Comparison of ENCODE assay signal across 14 mouse cellular contexts in genomic region chr2:3740256-3740655, GRCm38 (mm10).
DNase-seq lines count a peak whose midpoint lies in the region; ATAC-seq and TF ChIP-seq lines count a peak whose summit lies in the region.
"Had no signal": no experiment of that assay in that cellular context is flagged by ENCODE, and none has a peak within 500 bp of the region (broad histone marks: within the 10 kb centered on the region; RNA-seq: fewer than 3 reads in every experiment).

No protein-coding gene starts in this region.

- intact Hi-C loops in heart, postnatal 25 days (cut with DNase I), result no loop called here

- no peak overlapping the region for H3K4me2 ChIP-seq in lung, postnatal 0 days (replicated peaks; ENCODE audit: low read depth, low read length)

- no peak for TF ChIP-seq EP300 in lung, postnatal 0 days (IDR thresholded peaks at IDR 0.05)

- H3K27me3 ChIP-seq in lung, postnatal 0 days (replicated peaks; ENCODE audit: insufficient read depth, low read length), result no peaks in the 10 kb centered on the region
- H3K27me3 ChIP-seq: megakaryocyte, embryonic 14.5 days had no signal

- H3K9me3 ChIP-seq in lung, postnatal 0 days (ENCODE audit: low read length), result no peaks in the 10 kb centered on the region
- H3K9me3 ChIP-seq: heart, embryonic 10.5 days had no signal

- no peak for TF ChIP-seq CTCF in lung, postnatal 0 days (IDR thresholded peaks at IDR 0.05)

- H3K4me1 ChIP-seq in lung, postnatal 0 days (ENCODE audit: insufficient read depth, low read depth, low read length), result 0 out of 2 replicates have a peak, but pooled peaks cover 4% of the 10 kb centered on the region

- no peaks in the 10 kb centered on the region for H3K36me3 ChIP-seq in lung, postnatal 0 days (ENCODE audit: insufficient read depth, low read length)
- H3K36me3 ChIP-seq: heart, embryonic 10.5 days had no signal

- no peak overlapping the region for H3K27ac ChIP-seq in lung, postnatal 0 days (ENCODE audit: low read length)
- H3K27ac ChIP-seq: heart, embryonic 10.5 days had no signal

- ATAC-seq in lung, postnatal 0 days, result 0 out of 2 replicates have a peak, but pooled peaks have one; percentile 28
- peak; percentile 40 to 69; a peak in 3 of 4 replicates for ATAC-seq in hematopoietic stem cell, adult 5-6 weeks (replicated peaks in 1 of 2; ENCODE audit: insufficient read depth in 1 of 2, low FRiP score in 2 of 2, low TSS enrichment in 1 of 2, low read depth in 1 of 2, poor library complexity in 2 of 2, severe bottlenecking in 2 of 2)
- peak; percentile 27; the same call in 1 of the 2 replicates for ATAC-seq in neutrophil, adult 5-6 weeks (ENCODE audit: extremely low read depth, insufficient number of reproducible peaks, low FRiP score, poor library complexity, severe bottlenecking)

- DNase-seq in cerebellum, adult 9-11 months, result peak; percentile 57
- no peak for DNase-seq in cerebellum, adult 18-20 months
- DNase-seq in lung, postnatal 0 days (ENCODE audit: low spot score), result no peak
- no peak for DNase-seq in lung, postnatal 36 days
- no peak for DNase-seq in heart, postnatal 25 days (ENCODE audit: low spot score)
- no peak for DNase-seq in urinary bladder, adult 2 months (ENCODE audit: low spot score)
- DNase-seq: adrenal gland, postnatal 10 days; liver; lung, adult 2 months; thymus, postnatal 25 days had no signal

- H3K9ac ChIP-seq in lung, postnatal 0 days (replicated peaks; ENCODE audit: low read depth), result no peak overlapping the region

- no peak overlapping the region for H3K4me3 ChIP-seq in lung, postnatal 0 days (ENCODE audit: low read depth, low read length)
- H3K4me3 ChIP-seq: heart, embryonic 10.5 days; megakaryocyte, embryonic 14.5 days had no signal

- 68% methylated on average over 3 of the region's 3 CpGs for WGBS in lung, postnatal 0 days
